Mouse (Mus musculus) bone marrow macrophage, adult 2 months (primary cell): ENCODE data around the gene Ccdc13.

Source experiments
- CTCF ChIP-seq: IDR thresholded peaks from 2 replicates; pipeline ENCODE4 v1.5.1; 2012; ENCODE audit warnings: low read depth, mild to moderate bottlenecking, low read length, moderate library complexity
- POLR2A ChIP-seq: IDR thresholded peaks from 2 replicates; pipeline ENCODE4 v1.6.1; 2012; ENCODE audit warnings: mild to moderate bottlenecking, low read depth, low read length, borderline replicate concordance

- TF ChIP-seq CTCF, result no peak
- no peak for TF ChIP-seq POLR2A
Measured at GRCm38 (mm10) chr9:121777484-121778065, 61.7 kb downstream of the Ccdc13 start, which contains the start of gene Klhl40.
